ENCODE assay signal across 11 mouse cellular contexts in the genomic region with DNA sequence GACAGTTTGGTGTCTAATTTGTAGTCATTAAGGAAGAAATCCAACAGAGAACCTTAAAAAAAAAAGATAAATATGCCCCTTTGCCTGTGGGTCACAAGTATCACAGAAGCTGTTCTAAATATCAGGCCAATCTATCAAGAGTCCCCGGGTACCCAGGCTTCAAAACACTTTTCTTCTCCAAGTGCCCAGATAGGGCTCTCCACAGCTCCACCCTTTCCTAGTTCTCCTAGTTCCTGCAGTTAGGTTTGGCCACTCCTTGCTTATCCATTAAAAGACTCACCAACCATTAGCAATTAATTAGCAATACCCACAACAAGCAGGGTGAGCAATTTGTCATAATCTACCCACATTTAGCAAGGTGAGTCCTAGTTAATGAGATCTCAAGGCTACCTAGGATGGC. TPM values are rescaled to one million over a fixed set of nuclear protein-coding genes. Genes with fewer than 3 reads are reported as not detected.
DNase-seq lines count a peak whose midpoint lies in the region; ATAC-seq lines count a peak whose summit lies in the region.
"Had no signal": no experiment of that assay in that cellular context is flagged by ENCODE, and none has a peak within 500 bp of the region (broad histone marks: within the 10 kb centered on the region; RNA-seq: fewer than 3 reads in every experiment).

No protein-coding gene starts in this region.

- 83% methylated on average over 1 of the region's 1 CpGs for WGBS in kidney, embryonic 16.5 days
- WGBS in forebrain, embryonic 10.5 days, result 79% methylated on average over 1 of the region's 1 CpGs
- 47% methylated on average over 1 of the region's 1 CpGs for WGBS in intestine, embryonic 15.5 days
- 82% methylated on average over 1 of the region's 1 CpGs for WGBS in midbrain, embryonic 15.5 days

- H3K4me1 ChIP-seq in kidney, embryonic 16.5 days (ENCODE audit: insufficient read depth, low read length), result peaks cover 10% of the 10 kb centered on the region
- H3K4me1 ChIP-seq in forebrain, embryonic 10.5 days, result peaks cover 14% of the 10 kb centered on the region
- 0 out of 2 replicates have a peak, but pooled peaks cover 8% of the 10 kb centered on the region for H3K4me1 ChIP-seq in intestine, embryonic 15.5 days (replicated peaks)
- peaks cover 15% of the 10 kb centered on the region for H3K4me1 ChIP-seq in midbrain, embryonic 15.5 days

- H3K9ac ChIP-seq in kidney, embryonic 16.5 days (replicated peaks; ENCODE audit: low read length), result no peak overlapping the region
- no peak overlapping the region for H3K9ac ChIP-seq in intestine, embryonic 15.5 days
- no peak overlapping the region for H3K9ac ChIP-seq in midbrain, embryonic 15.5 days

- H3K36me3 ChIP-seq in kidney, embryonic 16.5 days (ENCODE audit: insufficient read depth, low read length), result no peaks in the 10 kb centered on the region
- no peaks in the 10 kb centered on the region for H3K36me3 ChIP-seq in forebrain, embryonic 10.5 days (replicated peaks)
- no peaks in the 10 kb centered on the region for H3K36me3 ChIP-seq in intestine, embryonic 15.5 days
- 0 out of 2 replicates have a peak, but pooled peaks cover 3% of the 10 kb centered on the region for H3K36me3 ChIP-seq in midbrain, embryonic 15.5 days (replicated peaks)

- peak overlapping the region; percentile 93; the same call in 1 of the 2 replicates for H3K4me2 ChIP-seq in kidney, embryonic 16.5 days (replicated peaks; ENCODE audit: low read depth, low read length)
- peak overlapping the region; percentile 79; the same call in 1 of the 2 replicates for H3K4me2 ChIP-seq in intestine, embryonic 15.5 days (replicated peaks)
- H3K4me2 ChIP-seq in midbrain, embryonic 15.5 days, result peak overlapping the region; percentile 79

- intact Hi-C loops in left cerebral cortex, postnatal 36 days (cut with DNase I), result loop anchor here (10.0 kb wide), 1 partner anchor 298 kb away; a partner anchor contains a TSS

- no peak overlapping the region for H3K4me3 ChIP-seq in kidney, embryonic 16.5 days (ENCODE audit: low read length)
- peak overlapping the region; percentile 91; the same call in 1 of the 2 replicates for H3K4me3 ChIP-seq in forebrain, embryonic 10.5 days
- H3K4me3 ChIP-seq in intestine, embryonic 15.5 days (replicated peaks), result no peak overlapping the region
- peak overlapping the region; percentile 85 for H3K4me3 ChIP-seq in midbrain, embryonic 15.5 days

- ATAC-seq in kidney, embryonic 16.5 days (ENCODE audit: low FRiP score, low TSS enrichment), result no peak
- ATAC-seq in intestine, embryonic 15.5 days, result no peak
- no peak for ATAC-seq in midbrain, embryonic 15.5 days (replicated peaks)

- H3K27ac ChIP-seq in kidney, embryonic 16.5 days (ENCODE audit: low read length), result no peak overlapping the region
- H3K27ac ChIP-seq in forebrain, embryonic 10.5 days, result no peak overlapping the region
- H3K27ac ChIP-seq in intestine, embryonic 15.5 days, result no peak overlapping the region
- no peak overlapping the region for H3K27ac ChIP-seq in midbrain, embryonic 15.5 days
- H3K27ac ChIP-seq: macrophage had no signal

- no peak for DNase-seq in kidney, postnatal 4 days
- no peak for DNase-seq in forebrain, embryonic 10.5 days (ENCODE audit: extremely low spot score, low spot score)
- no peak for DNase-seq in adrenal gland, adult (ENCODE audit: inconsistent age in 2 of 2, low spot score in 1 of 2)
- DNase-seq in layer of hippocampus, adult 11-12 months (ENCODE audit: low spot score), result no peak
- DNase-seq in left cerebral cortex, postnatal 36 days (ENCODE audit: low spot score in 2 of 2), result no peak
- DNase-seq: cerebellum, adult 8-10 months had no signal

- 0 out of 2 replicates have a peak, but pooled peaks cover 4% of the 10 kb centered on the region for H3K27me3 ChIP-seq in kidney, embryonic 16.5 days (ENCODE audit: insufficient read depth, low read length)
- no peaks in the 10 kb centered on the region for H3K27me3 ChIP-seq in forebrain, embryonic 10.5 days (ENCODE audit: poor library complexity, severe bottlenecking)
- no peaks in the 10 kb centered on the region for H3K27me3 ChIP-seq in intestine, embryonic 15.5 days (replicated peaks)
- no peaks in the 10 kb centered on the region for H3K27me3 ChIP-seq in midbrain, embryonic 15.5 days (replicated peaks)

- H3K9me3 ChIP-seq in kidney, embryonic 16.5 days (ENCODE audit: low read length), result no peaks in the 10 kb centered on the region
- no peaks in the 10 kb centered on the region for H3K9me3 ChIP-seq in forebrain, embryonic 10.5 days
- H3K9me3 ChIP-seq in intestine, embryonic 15.5 days, result no peaks in the 10 kb centered on the region
- H3K9me3 ChIP-seq in midbrain, embryonic 15.5 days, result no peaks in the 10 kb centered on the region

RNA-seq across cellular contexts. Expression of a gene that starts 1.3 kb away (rescaled TPM):
- polyA plus RNA-seq in kidney, embryonic 16.5 days (2015; fragmentation: Nextera tagmentation; extraction: Ambion mirVana), result 55.4 and 58.0 TPM in 2 replicates
- 34.2 and 34.9 TPM in 2 replicates for polyA plus RNA-seq in forebrain, embryonic 10.5 days (2016; fragmentation: Nextera tagmentation; extraction: Ambion mirVana)
- 36.3 and 38.7 TPM in 2 replicates for polyA plus RNA-seq in intestine, embryonic 15.5 days (2015; fragmentation: Nextera tagmentation; extraction: Ambion mirVana)
- 39.5 and 42.1 TPM in 2 replicates for polyA plus RNA-seq in midbrain, embryonic 15.5 days (2015; fragmentation: Nextera tagmentation; extraction: Ambion mirVana)
- total RNA-seq in left cerebral cortex, postnatal 36 days (2021), result 10 to 100 TPM; 46.2 to 62.4 TPM

RNA-seq across cellular contexts. Expression of a gene that starts 36.9 kb away (rescaled TPM):
- polyA plus RNA-seq in kidney, embryonic 16.5 days (2015; fragmentation: Nextera tagmentation; extraction: Ambion mirVana), result 0.27 TPM in 1 of 2 replicates, not detected in the other
- polyA plus RNA-seq in forebrain, embryonic 10.5 days (2016; fragmentation: Nextera tagmentation; extraction: Ambion mirVana), result 0.20 and 0.21 TPM in 2 replicates
- 0.34 and 0.58 TPM in 2 replicates for polyA plus RNA-seq in intestine, embryonic 15.5 days (2015; fragmentation: Nextera tagmentation; extraction: Ambion mirVana)
- 0.23 and 0.28 TPM in 2 replicates for polyA plus RNA-seq in midbrain, embryonic 15.5 days (2015; fragmentation: Nextera tagmentation; extraction: Ambion mirVana)
- not detected for total RNA-seq in left cerebral cortex, postnatal 36 days (2021)
- total RNA-seq: heart, postnatal 25 days had no signal

Comparison
In these comparisons a context has a peak if more than half of its experiments do, and no peak if none do; other contexts are left out.
1. H3K4me3 ChIP-seq: peak in forebrain, embryonic 10.5 days (single experiment) and midbrain, embryonic 15.5 days (single experiment); none in kidney, embryonic 16.5 days (single experiment) and intestine, embryonic 15.5 days (single experiment).
2. Peak in every context shown above with its lines, with median percentiles within 50 percentile points of each other: H3K4me2 ChIP-seq.